Mouse (Mus musculus) frontal cortex, postnatal 25 days (tissue): ENCODE results near the gene Fut7.
"Not testable (repeated sequence)": the region's sequence is repeated elsewhere in the genome, so short reads cannot be mapped to it uniquely, and the experiment has no call there.

Source experiments
- DNase-seq, 2 experiments: peaks; one replicate each; pipeline ENCODE4 v3.0.0; 2022; ENCODE audit warnings: low spot score in 2 of 2

Gene Fut7

GRCm38 (mm10) chr2:25422587-25423410, at the start of gene Fut7:
Gene Fut7, plus strand, starts transcription at chr2:25423267.
- no peak for DNase-seq

GRCm38 (mm10) chr2:25373431-25373830, 49.6 kb upstream of the Fut7 start:
- DNase-seq = no peak

- peak in 1 of 2 experiments; percentile 46 for DNase-seq
These were observed 46.5 kb upstream of the Fut7 start for GRCm38 (mm10) chr2:25376589-25376988.

GRCm38 (mm10) chr2:25384492-25384891, 38.6 kb upstream of the Fut7 start:
- DNase-seq = no peak

- DNase-seq = no peak
These were observed 31.8 kb upstream of the Fut7 start for GRCm38 (mm10) chr2:25391266-25391665.

GRCm38 (mm10) chr2:25394281-25395221, 28.5 kb upstream of the Fut7 start:
- DNase-seq = no peak

- no peak for DNase-seq
These were observed 27.1 kb upstream of the Fut7 start, which contains the start of gene Entpd2 for GRCm38 (mm10) chr2:25395721-25396596. Gene Entpd2, plus strand, starts transcription at chr2:25395874.

- no peak for DNase-seq
These were observed 26.5 kb upstream of the Fut7 start for GRCm38 (mm10) chr2:25396597-25396983.

GRCm38 (mm10) chr2:25397010-25397409, 26.1 kb upstream of the Fut7 start:
- no peak for DNase-seq

GRCm38 (mm10) chr2:25398065-25398464, 25.0 kb upstream of the Fut7 start:
- DNase-seq = no peak

GRCm38 (mm10) chr2:25399051-25399450, 24.0 kb upstream of the Fut7 start, which contains the start of gene Npdc1:
Gene Npdc1, plus strand, starts transcription at chr2:25399351.
- no peak for DNase-seq

GRCm38 (mm10) chr2:25400291-25400690, 22.8 kb upstream of the Fut7 start:
- DNase-seq = no peak

GRCm38 (mm10) chr2:25400764-25401163, 22.3 kb upstream of the Fut7 start:
- no peak for DNase-seq

- DNase-seq = peak; percentile 63 to 70
These were observed 20.6 kb upstream of the Fut7 start for GRCm38 (mm10) chr2:25402377-25402971.

- DNase-seq = peak; percentile 77 to 89
These were observed 20.0 kb upstream of the Fut7 start for GRCm38 (mm10) chr2:25402972-25403601.

GRCm38 (mm10) chr2:25403994-25404393, 19.1 kb upstream of the Fut7 start:
- no peak for DNase-seq

- no peak for DNase-seq
These were observed 14.2 kb upstream of the Fut7 start for GRCm38 (mm10) chr2:25408908-25409307.

GRCm38 (mm10) chr2:25413436-25413835, 9.6 kb upstream of the Fut7 start:
- not testable (repeated sequence) for DNase-seq

GRCm38 (mm10) chr2:25417426-25417825, 5.6 kb upstream of the Fut7 start:
- no peak for DNase-seq

- DNase-seq = no peak
These were observed 1.2 kb upstream of the Fut7 start for GRCm38 (mm10) chr2:25421896-25422295.
